Mouse (Mus musculus) regulatory T cell (primary cell): ENCODE data around the gene Etv3.
"Not testable (repeated sequence)": the region's sequence is repeated elsewhere in the genome, so short reads cannot be mapped to it uniquely, and the experiment has no call there.

Experiments
- in situ Hi-C: fragments of 300-600 bp; cut with MboI, MseI; formaldehyde crosslinking; loops from one replicate; pipeline ENCODE4 v1.15.1; 2025; ENCODE audit warnings: high pct_unique_total_duplicates

The Etv3 gene

GRCm38 (mm10) chr3:87553196-87553935 is 28.2 kb downstream of the Etv3 start:
- in situ Hi-C loops, result no loop called here

GRCm38 (mm10) chr3:87554859-87555258 is 29.7 kb downstream of the Etv3 start:
- in situ Hi-C loops, result not testable (repeated sequence)

GRCm38 (mm10) chr3:87556109-87556531 is 30.9 kb downstream of the Etv3 start:
- in situ Hi-C loops, result no loop called here

GRCm38 (mm10) chr3:87556668-87557278 is 31.6 kb downstream of the Etv3 start:
- in situ Hi-C loops, result no loop called here

- in situ Hi-C loops, result loop anchor here (5.0 to 10.0 kb wide), 3 partner anchors 53 to 315 kb away; no protein-coding TSS in a partner anchor
These were observed 34.9 kb downstream of the Etv3 start for GRCm38 (mm10) chr3:87560156-87560555.

GRCm38 (mm10) chr3:87561434-87561833 is 36.2 kb downstream of the Etv3 start:
- in situ Hi-C loops, result loop anchor here (5.0 to 10.0 kb wide), 3 partner anchors 54 to 317 kb away; no protein-coding TSS in a partner anchor

- in situ Hi-C loops, result loop anchor here (5.0 to 10.0 kb wide), 3 partner anchors 55 to 318 kb away; no protein-coding TSS in a partner anchor
These were observed 37.2 kb downstream of the Etv3 start for GRCm38 (mm10) chr3:87562370-87562769.

- in situ Hi-C loops, result loop anchor here (5.0 to 10.0 kb wide), 3 partner anchors 56 to 319 kb away; no protein-coding TSS in a partner anchor
These were observed 38.3 kb downstream of the Etv3 start for GRCm38 (mm10) chr3:87563466-87563865.

- in situ Hi-C loops, result loop anchor here (10.0 kb wide), 1 partner anchor 321 kb away; no protein-coding TSS in a partner anchor
These were observed 40.4 kb downstream of the Etv3 start for GRCm38 (mm10) chr3:87565623-87566022.

- in situ Hi-C loops, result loop anchor here (10.0 kb wide), 1 partner anchor 321 kb away; no protein-coding TSS in a partner anchor
These were observed 40.9 kb downstream of the Etv3 start for GRCm38 (mm10) chr3:87566066-87566465.

GRCm38 (mm10) chr3:87567497-87567896 is 42.3 kb downstream of the Etv3 start:
- in situ Hi-C loops, result loop anchor here (10.0 kb wide), 1 partner anchor 323 kb away; no protein-coding TSS in a partner anchor

GRCm38 (mm10) chr3:87568681-87569080 is 43.5 kb downstream of the Etv3 start:
- in situ Hi-C loops, result loop anchor here (10.0 kb wide), 1 partner anchor 324 kb away; no protein-coding TSS in a partner anchor

- in situ Hi-C loops, result no loop called here
These were observed 50.6 kb downstream of the Etv3 start for GRCm38 (mm10) chr3:87575766-87576165.

GRCm38 (mm10) chr3:87582259-87582658 is 57.1 kb downstream of the Etv3 start:
- in situ Hi-C loops, result no loop called here
